Mouse (Mus musculus) common myeloid progenitor, adult 5-6 weeks (primary cell): ENCODE data around the gene Gpr137. TPM values are rescaled to one million over a fixed set of nuclear protein-coding genes. Genes with fewer than 3 reads are reported as not detected.
"Not testable (repeated sequence)": the region's sequence is repeated elsewhere in the genome, so short reads cannot be mapped to it uniquely, and the experiment has no call there.

ENCODE experiments used
- ATAC-seq: replicated peaks from 2 replicates; pipeline ENCODE4 v1.8.0; 2016; ENCODE audit warnings: low read depth, mild to moderate bottlenecking, moderate TSS enrichment, inconsistent platforms; ENCODE audit not compliant: poor library complexity, severe bottlenecking
- total RNA-seq: library from RNA; stranded (forward); fragments of 200-1000, 187-1606 nt; gene quantifications from 2 replicates; pipeline ENCODE4 v1.2.3, GENCODE M21; 2017

Gpr137 gene
- total RNA-seq, result 13.0 and 13.1 TPM in 2 replicates

DNA sequence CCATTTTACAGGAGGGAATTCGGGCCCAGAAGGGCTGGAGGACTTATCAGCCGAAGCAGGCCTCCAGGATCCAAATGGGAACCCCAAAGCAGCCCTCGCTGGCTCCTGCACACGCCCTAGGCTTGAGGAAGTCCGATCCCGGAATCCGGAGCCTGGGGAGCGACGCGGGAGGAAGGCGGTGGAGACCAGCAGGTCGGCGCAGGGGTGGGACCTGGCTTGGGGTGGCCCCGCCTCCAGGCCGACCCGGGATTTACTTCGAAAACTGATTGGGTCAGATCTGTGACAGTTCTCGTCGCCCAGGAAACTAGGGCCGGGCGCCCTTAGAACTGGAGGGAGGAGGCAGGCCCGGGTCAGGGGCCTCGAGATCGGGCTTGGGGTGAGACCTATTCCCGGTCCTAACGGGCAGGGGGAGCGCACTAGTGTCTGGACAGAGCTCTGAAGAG is at the start of gene Gpr137:
Gpr137 (minus strand) TSS at position 232 of the 443 bp plus-strand sequence.
- peak; percentile 80 for ATAC-seq

- not testable (repeated sequence) for ATAC-seq
Observed at GRCm38 (mm10) chr19:6991166-6991565, 48.9 kb upstream of the Gpr137 start.

GRCm38 (mm10) chr19:6990712-6991111 is 48.4 kb upstream of the Gpr137 start:
- ATAC-seq, result no peak

GRCm38 (mm10) chr19:6989251-6989650 is 47.0 kb upstream of the Gpr137 start:
- ATAC-seq, result no peak

- no peak for ATAC-seq
Observed at GRCm38 (mm10) chr19:6987904-6988285, 45.6 kb upstream of the Gpr137 start.

- ATAC-seq, result peak; percentile 27
Observed at GRCm38 (mm10) chr19:6987061-6987903, 45.0 kb upstream of the Gpr137 start, which contains the start of gene Vegfb. Gene Vegfb, minus strand, starts transcription at chr19:6987651.

- ATAC-seq, result no peak
Observed at GRCm38 (mm10) chr19:6985951-6986708, 43.9 kb upstream of the Gpr137 start.

- ATAC-seq, result no peak
Observed at GRCm38 (mm10) chr19:6985300-6985699, 43.0 kb upstream of the Gpr137 start.

GRCm38 (mm10) chr19:6983621-6984020 is 41.3 kb upstream of the Gpr137 start:
- ATAC-seq, result no peak

- ATAC-seq, result no peak
Observed at GRCm38 (mm10) chr19:6981465-6981864, 39.2 kb upstream of the Gpr137 start.

- ATAC-seq, result peak; percentile 53
Observed at GRCm38 (mm10) chr19:6980381-6981093, 38.3 kb upstream of the Gpr137 start, which contains the start of gene Fkbp2. Gene Fkbp2, minus strand, starts transcription at chr19:6980501.

DNA sequence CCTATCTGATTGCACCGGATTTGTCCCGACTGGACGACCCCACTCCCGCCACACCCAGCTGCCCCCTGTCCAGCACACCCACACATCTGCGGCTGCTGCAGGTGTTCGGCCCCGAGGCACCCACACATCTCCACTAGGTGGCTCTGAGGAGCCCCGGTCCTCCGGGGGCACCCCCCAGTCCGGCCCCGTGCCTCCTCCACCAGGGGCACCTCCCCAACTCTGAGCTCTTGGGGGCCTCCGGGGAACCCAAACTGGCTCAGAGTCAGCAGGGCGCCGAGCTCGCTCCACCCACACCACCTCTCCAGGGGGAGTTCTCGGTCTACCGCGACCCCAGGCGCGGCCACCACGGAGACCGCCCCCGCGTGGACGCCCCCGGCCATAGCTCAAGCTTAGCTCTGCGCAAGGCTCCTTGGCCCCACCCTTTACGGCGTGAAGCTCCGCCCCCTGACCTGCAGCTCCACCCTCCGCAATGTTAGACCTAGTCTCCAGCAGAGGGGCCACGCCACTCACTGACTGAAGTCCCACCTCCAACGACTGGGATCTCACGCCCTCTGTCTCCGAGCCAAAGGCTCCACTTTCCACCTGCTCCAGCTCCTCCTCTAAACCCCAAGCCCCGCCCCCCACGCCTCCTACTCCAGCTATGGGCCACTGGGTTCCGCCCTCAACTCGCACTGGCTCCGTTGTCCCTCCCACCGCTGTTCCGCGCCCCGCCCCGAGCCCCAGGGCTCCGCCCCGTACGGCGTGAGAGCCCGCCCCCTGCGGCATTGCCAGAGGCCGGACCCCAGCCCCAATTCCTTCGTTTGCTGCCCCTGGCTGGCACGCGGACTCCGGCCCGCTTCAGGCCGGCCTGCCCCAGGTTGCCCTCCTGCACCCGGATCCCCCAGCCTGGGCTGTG is 37.5 kb upstream of the Gpr137 start:
- ATAC-seq, result peak; percentile 79

DNA sequence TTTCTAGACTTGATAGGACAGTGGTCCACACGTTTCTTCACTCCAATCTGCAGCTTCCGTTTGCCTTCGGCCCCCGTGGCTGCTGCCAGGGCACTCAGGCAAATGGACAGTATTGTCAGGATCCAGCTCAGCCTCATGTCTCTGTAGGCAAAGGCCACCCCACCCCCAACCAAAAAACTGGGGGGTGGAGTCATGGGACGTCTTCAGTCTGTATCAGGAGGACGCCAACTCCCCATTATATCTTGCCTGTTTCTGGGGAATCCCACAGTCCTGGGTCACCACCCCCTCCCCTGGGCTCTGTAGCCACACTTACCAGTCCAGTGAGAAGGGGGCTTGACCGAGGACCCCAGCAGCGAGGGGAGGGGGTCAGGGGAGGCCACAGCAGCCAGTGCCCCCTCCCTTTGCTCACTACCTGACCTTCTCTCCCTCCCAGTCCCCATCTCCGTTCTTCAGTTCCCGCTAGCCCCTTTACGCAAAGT is 36.8 kb upstream of the Gpr137 start:
- no peak for ATAC-seq

DNA sequence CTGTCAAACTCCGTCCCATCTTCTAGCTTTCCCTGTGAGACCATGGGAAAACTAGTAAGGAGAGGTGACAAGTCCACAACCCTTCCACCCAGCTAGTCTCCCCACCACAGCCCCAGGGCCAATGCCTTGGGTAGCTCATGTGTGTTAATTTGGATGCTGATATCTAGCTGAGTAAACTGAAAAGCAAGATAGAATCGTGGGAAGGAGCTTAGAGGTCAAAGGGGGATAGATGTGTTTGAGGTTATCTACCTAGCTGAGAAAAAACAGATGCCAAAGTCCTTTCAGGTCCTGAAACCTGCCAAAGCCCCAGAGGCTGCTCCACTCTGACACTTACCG is 36.3 kb upstream of the Gpr137 start:
- no peak for ATAC-seq

DNA sequence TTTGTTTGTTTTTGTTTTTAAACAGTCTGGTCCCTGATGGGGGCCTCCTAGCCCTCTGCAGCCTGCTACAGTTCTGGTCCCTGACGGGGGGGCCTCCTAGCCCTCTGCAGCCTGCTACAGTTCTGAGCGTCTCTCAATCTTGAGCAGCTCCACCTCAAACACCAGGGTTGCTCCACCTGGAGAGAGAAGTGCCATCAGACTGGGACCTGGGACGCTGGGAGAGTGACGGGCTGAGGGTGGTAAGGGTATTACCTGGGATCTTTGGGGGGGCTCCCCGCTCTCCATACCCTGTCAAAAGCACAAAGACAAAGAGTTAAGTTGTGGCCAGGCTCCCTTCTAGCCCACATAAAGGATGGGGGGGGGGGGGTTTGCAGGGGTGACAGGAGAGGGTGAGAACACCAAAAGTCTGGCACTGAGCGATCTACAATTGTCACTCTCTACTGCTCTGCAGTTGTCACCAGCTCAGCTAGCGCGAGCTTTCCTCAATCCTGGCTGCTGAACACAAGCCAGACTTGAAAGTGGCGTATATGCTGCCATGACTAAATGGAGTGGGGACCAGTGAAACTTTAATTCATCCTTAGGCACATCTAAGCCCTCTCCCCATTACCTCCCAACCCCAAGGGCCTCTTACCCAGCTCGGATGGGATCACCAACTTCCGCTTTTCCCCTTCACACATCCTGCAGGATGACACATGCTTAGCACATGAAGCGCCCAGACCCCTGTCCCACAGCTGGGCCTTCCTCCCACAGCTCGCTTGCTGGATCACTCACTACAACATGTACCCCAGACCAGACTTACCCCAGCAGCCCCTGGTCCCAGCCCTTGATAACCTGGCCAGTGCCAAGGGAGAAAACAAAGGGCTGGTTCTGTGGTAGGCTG is 35.7 kb upstream of the Gpr137 start:
- ATAC-seq, result no peak

GRCm38 (mm10) chr19:6975537-6976521 is 33.5 kb upstream of the Gpr137 start, which contains the start of gene Plcb3:
Gene Plcb3, minus strand, starts transcription at chr19:6976470.
- ATAC-seq, result peak; percentile 16
